Mouse (Mus musculus): ENCODE measurements around the gene Sgms1.

Gene Sgms1

GRCm38 (mm10) chr19:32353447-32353846 is 36.1 kb downstream of the Sgms1 start:
- no peak for DNase-seq

GRCm38 (mm10) chr19:32348955-32349654 is 40.4 kb downstream of the Sgms1 start:
- DNase-seq: no peak

DNA sequence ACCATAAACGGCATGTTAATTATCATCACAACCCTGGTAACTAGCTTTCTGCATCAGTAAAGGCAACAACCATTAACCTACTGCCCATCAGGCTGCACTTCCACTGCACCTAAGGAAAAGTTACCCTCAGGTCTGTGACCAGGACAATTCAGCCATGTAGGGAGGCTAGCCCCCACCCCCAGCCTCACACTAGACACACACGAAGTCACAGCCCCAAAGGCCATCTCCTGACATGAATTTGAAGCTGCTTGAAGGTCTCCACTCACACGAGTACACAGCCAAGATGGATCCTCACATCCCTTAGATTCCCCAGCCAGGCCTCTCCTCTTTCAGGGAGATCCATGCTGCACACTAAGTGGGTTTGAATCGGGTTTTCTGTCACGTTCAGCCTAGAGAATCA is 42.0 kb downstream of the Sgms1 start:
- DNase-seq: no peak

- no peak for DNase-seq
Measured at GRCm38 (mm10) chr19:32346624-32347341, 42.7 kb downstream of the Sgms1 start.

DNA sequence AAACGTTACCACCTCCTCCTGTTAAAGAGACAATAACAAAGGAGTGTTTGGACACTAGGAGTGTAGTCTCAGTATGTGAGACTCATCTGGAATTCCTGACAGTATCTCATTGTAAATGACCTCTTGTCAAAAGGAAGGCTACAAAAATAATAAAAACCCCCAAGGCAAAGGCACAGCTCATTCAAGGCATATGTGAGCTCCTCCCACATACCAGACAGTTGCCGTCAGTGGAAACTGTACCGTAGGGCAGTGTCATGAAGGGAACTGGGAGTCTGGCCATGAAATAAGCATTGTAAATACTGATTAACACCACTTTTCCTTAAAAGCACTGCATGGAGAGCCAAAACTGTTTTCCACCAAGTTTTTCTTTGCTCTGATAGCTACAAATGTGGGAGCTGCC is 43.3 kb downstream of the Sgms1 start:
- DNase-seq: no peak

- DNase-seq: no peak
Measured at GRCm38 (mm10) chr19:32345181-32345745, 44.3 kb downstream of the Sgms1 start.

DNA sequence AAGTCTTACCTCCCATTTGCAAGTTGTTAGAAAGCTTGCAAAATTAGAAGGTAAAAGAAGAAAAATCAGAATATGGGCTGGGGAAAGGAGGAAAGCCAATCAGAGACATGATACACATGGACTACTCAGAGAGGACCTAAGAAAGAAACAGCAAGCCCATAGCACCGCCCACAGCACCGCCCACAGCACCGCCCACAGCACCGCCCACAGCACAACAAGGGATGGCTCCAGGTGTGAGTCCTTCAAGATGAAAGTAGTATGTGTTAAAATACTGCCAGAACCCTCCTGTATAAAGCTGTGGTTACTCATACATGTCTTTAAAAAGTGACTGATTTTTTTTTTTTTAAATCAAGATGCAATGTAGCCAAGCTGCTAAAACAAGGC is 44.8 kb downstream of the Sgms1 start:
- peak in 1 of 2 experiments; percentile 43 for DNase-seq

DNA sequence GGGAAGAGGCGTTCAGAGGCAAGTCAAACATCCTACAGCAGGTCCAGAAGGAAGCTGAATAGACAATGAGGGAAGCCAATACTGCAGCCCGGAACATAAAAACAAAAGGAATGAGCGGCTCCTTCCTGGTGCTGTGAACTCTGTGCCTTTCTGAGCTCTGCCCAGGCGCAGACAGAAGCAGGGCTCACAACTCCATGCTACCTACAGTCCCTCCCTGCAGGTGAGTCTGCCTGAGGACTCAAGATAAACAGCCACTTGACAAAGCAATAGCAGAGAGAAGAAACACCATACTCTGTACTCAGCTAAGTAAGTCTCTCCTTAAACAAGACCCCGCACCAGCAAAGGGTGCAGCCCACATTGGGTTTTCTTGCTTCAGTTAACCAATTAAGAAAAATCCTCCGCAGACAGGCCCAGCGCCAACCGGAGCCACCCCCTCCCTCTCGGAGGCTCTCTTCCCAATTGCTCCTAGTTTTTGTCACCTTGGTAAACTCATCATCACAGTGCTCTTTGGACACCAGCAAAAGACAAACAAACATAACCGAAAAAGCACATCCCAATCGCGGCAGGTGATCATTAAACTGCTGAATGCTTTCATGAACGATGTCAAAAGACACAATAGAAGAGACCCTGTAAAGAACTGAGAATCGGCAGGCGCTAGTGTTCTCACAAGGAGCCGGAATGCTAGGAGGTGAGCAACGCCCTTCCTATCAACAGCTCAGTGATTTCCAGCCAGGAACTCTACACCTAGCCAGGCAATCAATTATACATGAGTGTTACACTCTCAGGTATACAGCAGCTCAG is 45.4 kb downstream of the Sgms1 start:
- peak in 1 of 2 experiments; percentile 44 for DNase-seq

DNA sequence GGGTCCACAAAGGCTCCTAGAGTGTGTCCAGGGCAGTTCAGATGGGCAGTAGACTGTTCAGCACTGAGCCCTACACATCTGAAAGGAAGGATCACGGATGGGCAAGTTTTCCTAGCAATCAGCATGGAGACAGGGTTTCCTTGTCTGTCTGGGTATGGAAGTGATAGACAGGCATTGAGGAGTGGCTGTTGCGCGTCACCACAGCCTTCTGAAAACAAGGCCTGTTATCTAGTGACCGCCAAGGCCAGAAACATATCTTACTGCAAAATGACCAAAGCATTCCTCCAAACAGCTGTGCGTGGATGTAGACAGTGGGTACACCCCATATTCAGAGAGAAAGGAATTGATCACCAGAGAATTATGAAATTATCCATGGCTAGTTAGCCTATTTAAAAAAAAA is 47.1 kb downstream of the Sgms1 start:
- no peak for DNase-seq

DNA sequence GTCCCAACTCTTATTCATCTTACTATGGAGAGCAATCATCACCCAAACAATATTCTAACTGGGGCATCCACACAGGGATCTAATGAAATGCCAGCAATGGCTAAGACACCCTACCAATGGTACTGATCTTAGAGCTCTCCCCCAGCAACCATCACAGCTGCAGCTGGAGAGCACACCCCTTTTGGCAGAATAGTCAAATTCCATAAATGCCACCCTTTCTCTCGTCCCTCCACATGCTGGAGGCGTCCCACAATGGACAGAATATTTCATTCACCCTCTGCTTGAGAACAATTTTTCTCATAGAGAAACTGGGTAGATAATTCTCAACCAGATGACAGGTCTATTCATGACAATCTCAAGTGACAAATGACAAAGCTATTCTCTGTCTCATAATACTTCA is 48.4 kb downstream of the Sgms1 start:
- no peak for DNase-seq

DNA sequence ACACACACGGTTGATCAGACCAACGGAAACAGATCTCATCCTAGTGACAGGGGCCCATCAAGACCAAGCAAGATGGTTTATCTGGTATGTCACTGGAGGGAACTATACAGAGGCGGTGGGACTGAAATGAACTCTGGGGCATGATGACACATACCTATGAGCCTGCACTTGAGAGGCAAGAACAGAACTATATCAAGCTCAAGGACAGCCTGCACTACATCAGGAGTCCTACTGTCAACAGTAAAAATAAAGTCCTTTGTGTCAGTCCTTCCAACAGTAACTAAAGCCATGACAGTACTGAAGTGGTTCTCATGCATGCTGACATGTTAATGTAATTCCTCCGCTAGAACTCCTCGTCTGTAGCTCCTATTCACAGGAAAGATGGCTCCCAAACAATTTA is 49.3 kb downstream of the Sgms1 start:
- DNase-seq: no peak

GRCm38 (mm10) chr19:32337708-32338107 is 51.8 kb downstream of the Sgms1 start:
- DNase-seq: no peak

GRCm38 (mm10) chr19:32334751-32335150 is 54.8 kb downstream of the Sgms1 start:
- DNase-seq: no peak

- peak in 1 of 2 experiments; percentile 20 for DNase-seq
Measured at GRCm38 (mm10) chr19:32333544-32333943, 56.0 kb downstream of the Sgms1 start.

GRCm38 (mm10) chr19:32332779-32333460 is 56.6 kb downstream of the Sgms1 start:
- DNase-seq: peak in 1 of 2 experiments; percentile 72

- no peak for DNase-seq
Measured at GRCm38 (mm10) chr19:32330231-32330630, 59.3 kb downstream of the Sgms1 start.

GRCm38 (mm10) chr19:32329511-32329910 is 60.0 kb downstream of the Sgms1 start:
- peak; percentile 51 to 60 for DNase-seq

GRCm38 (mm10) chr19:32328089-32328828 is 61.3 kb downstream of the Sgms1 start:
- DNase-seq: no peak

- peak in 1 of 2 experiments; percentile 40 for DNase-seq
Measured at GRCm38 (mm10) chr19:32326621-32327021, 62.9 kb downstream of the Sgms1 start.

DNA sequence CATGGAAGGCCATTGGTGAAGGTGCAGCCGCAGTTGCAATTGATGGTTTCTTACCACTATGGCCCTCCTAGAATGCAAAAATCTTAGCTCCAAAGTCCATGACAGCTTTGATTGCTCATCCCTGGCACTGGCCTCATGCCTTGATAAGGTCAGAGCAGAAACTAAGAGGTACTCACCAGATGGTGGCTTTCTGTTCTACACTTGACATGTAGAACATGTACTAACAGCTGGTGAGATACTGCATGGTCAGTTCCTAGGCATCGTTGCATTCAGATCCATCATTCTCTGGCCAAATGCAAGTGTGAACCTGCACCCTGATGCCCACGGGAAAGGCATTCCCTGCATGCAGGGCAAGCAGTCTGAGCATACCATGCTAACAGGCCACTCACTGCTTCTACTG is 63.4 kb downstream of the Sgms1 start:
- DNase-seq: no peak

GRCm38 (mm10) chr19:32325100-32325768 is 64.3 kb downstream of the Sgms1 start:
- no peak for DNase-seq

Measured in cerebellum, postnatal 25 days (tissue).